Mouse (Mus musculus) gastrocnemius, adult 2 months (tissue): ENCODE measurements around the gene Pdlim1. TPM values are rescaled to one million over a fixed set of nuclear protein-coding genes. Genes with fewer than 3 reads are reported as not detected.
A peak's percentile ranks its signal among the peaks of the same experiment; 100 is the strongest.

ENCODE experiments used
- DNase-seq: peaks from one replicate; pipeline ENCODE4 v3.0.0; 2022
- H3K27ac ChIP-seq: fragments of 200-600 bp; 2 replicates; pipeline ENCODE4 v1.8.1; 2022; ENCODE audit warnings: mild to moderate bottlenecking
- H3K4me3 ChIP-seq: fragments of 200-600 bp; 2 replicates; pipeline ENCODE4 v1.8.1; 2022; ENCODE audit warnings: mild to moderate bottlenecking, moderate library complexity
- CTCF ChIP-seq: fragments of 200-600 bp; IDR thresholded peaks from 2 replicates; pipeline ENCODE4 v1.8.1; 2022; ENCODE audit warnings: antibody characterized with exemption, mild to moderate bottlenecking, moderate library complexity
- intact Hi-C: fragments of 180-260 bp; cut with DNase I; formaldehyde crosslinking; loops from one replicate; pipeline ENCODE4 v1.15.1; 2025
- total RNA-seq, 2 experiments: library from RNA; stranded (reverse); gene quantifications; 2 replicates each; pipeline ENCODE4 v1.2.3; 2021

The Pdlim1 gene
- total RNA-seq, 2 experiments from 2014 or later, result 70.8 to 292 TPM

GRCm38 (mm10) chr19:40275401-40276188, 4.0 kb upstream of the Pdlim1 start:
- H3K27ac ChIP-seq, result 0 out of 2 replicates have a peak overlapping the region, but pooled peaks have one; percentile 16
- intact Hi-C loops, result no loop called here
- no peak for DNase-seq
- H3K4me3 ChIP-seq, result no peak overlapping the region
- TF ChIP-seq CTCF, result no peak

- Histone ChIP-seq H3K4me3 (no peak overlapping the region), H3K27ac (no peak overlapping the region)
- intact Hi-C loops, result no loop called here
- TF ChIP-seq CTCF, result no peak
- no peak for DNase-seq
Measured at GRCm38 (mm10) chr19:40272674-40273073, 1.0 kb upstream of the Pdlim1 start.

GRCm38 (mm10) chr19:40270351-40271307, 1.0 kb downstream of the Pdlim1 start:
- Histone ChIP-seq H3K4me3 (peak overlapping the region; percentile 92), H3K27ac (peak overlapping the region; percentile 92)
- DNase-seq, result peak; percentile 66
- intact Hi-C loops, result no loop called here
- TF ChIP-seq CTCF, result no peak

DNA sequence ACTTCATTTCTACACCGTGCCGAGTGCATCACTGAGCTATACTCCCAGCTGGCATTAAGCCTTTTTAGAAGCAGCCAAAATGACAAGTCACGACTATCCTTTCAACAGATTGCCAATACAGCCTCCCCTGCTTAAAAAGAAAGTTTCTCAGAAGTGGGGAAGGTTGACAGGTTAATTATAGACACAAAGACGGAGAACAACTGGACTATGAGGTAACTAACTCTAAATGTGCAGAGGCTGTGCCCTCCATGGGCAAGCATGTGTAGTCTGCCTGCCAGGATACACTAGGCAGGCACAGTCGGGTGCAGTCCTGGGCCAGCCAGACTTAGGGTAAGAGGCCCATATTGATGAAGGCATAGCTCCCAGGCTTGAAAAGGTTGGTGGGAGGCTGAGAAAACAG, 2.1 kb downstream of the Pdlim1 start:
- no peak for DNase-seq
- intact Hi-C loops, result no loop called here
- H3K4me3 ChIP-seq, result peak overlapping the region; percentile 92
- peak overlapping the region; percentile 92 for H3K27ac ChIP-seq
- TF ChIP-seq CTCF, result no peak

GRCm38 (mm10) chr19:40268493-40268892, 3.1 kb downstream of the Pdlim1 start:
- TF ChIP-seq CTCF, result no peak
- H3K4me3 ChIP-seq, result peak overlapping the region; percentile 92
- peak overlapping the region; percentile 92 for H3K27ac ChIP-seq
- intact Hi-C loops, result no loop called here
- no peak for DNase-seq

- Histone ChIP-seq H3K27ac (peak overlapping the region; percentile 54), H3K4me3 (peak overlapping the region; percentile 37)
- intact Hi-C loops, result no loop called here
- no peak for DNase-seq
- no peak for TF ChIP-seq CTCF
Measured at GRCm38 (mm10) chr19:40267380-40267779, 4.3 kb downstream of the Pdlim1 start.

DNA sequence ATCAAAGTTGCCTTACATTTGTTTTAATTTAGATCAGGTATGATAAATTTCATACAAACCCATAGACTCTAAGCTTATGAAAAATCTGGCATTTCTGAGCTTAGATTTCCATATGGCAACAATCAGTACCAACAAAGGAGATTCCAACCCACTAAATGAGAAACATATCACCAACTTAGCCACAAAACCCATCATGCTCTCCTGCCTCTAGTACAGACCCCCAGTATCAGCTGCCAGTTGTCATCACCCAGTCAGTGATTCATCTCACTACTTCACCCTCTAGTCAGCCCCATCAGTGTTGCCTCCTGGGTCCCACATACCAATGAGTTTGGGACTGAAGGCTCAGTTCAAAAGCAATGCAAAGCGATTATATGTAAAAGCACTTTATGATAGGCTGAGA, 12.2 kb downstream of the Pdlim1 start:
- DNase-seq, result no peak
- intact Hi-C loops, result no loop called here
- Histone ChIP-seq H3K4me3 (no peak overlapping the region), H3K27ac (no peak overlapping the region)
- TF ChIP-seq CTCF, result no peak

GRCm38 (mm10) chr19:40257396-40257795, 14.2 kb downstream of the Pdlim1 start:
- TF ChIP-seq CTCF, result no peak
- Histone ChIP-seq H3K4me3 (peak overlapping the region; percentile 51), H3K27ac (peak overlapping the region; percentile 77)
- intact Hi-C loops, result no loop called here
- no peak for DNase-seq

GRCm38 (mm10) chr19:40256376-40257050, 15.1 kb downstream of the Pdlim1 start:
- H3K27ac ChIP-seq, result peak overlapping the region; percentile 77
- DNase-seq, result no peak
- H3K4me3 ChIP-seq, result no peak overlapping the region
- intact Hi-C loops, result no loop called here
- no peak for TF ChIP-seq CTCF

DNA sequence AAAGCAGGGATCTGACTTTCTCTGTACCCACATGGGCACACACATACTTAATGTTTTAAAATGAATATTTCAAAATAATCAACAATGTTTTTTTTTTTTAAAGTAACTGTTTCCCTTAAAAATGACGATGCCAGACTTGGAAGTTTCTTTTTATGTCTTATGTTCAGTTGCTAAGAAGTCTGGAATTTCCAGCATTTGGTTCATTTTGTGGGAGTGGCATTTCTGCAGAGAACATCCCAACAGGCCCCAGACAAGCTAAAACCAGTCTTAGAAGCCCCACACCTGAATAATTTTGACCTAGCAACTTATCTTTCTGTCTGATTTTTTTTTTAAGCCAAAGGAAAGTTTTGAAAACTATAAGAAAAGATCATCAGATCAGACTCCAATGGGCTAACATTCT, 16.1 kb downstream of the Pdlim1 start:
- intact Hi-C loops, result no loop called here
- no peak for TF ChIP-seq CTCF
- H3K27ac ChIP-seq, result peak overlapping the region; percentile 35; the same call in 1 of the 2 replicates
- H3K4me3 ChIP-seq, result no peak overlapping the region
- DNase-seq, result no peak

- Histone ChIP-seq H3K4me3 (no peak overlapping the region), H3K27ac (peak overlapping the region; percentile 77)
- intact Hi-C loops, result no loop called here
Measured at GRCm38 (mm10) chr19:40254741-40255140, 16.9 kb downstream of the Pdlim1 start.

DNA sequence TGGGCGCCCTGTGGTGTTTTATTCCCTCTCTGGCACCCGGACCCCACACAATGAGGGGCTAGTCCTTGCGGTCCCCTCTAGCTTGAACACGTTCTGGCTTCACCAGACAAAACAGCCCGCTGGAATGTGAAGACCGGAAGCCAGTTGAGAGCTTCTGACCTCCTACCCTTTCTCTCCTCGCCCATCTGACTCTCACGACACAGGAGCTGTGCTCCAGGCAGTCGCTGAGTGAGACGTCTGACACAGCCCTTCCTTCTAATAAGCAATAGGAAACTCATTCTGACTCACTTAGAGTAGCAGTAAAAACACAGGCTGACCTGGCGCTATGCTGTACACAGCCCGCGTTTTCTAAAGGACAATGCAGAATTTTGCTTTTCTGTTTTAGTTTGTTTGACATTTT, 17.9 kb downstream of the Pdlim1 start:
- peak overlapping the region; percentile 40 for H3K4me3 ChIP-seq
- intact Hi-C loops, result no loop called here
- no peak for DNase-seq
- no peak for TF ChIP-seq CTCF
- peak overlapping the region; percentile 77 for H3K27ac ChIP-seq

More at GRCm38 (mm10) chr19:40254741-40255140, 16.9 kb downstream of the Pdlim1 start:
- no peak for DNase-seq
- no peak for TF ChIP-seq CTCF
